Mouse (Mus musculus) hindlimb bud, embryonic 11.5 days (tissue): ENCODE results near the gene Ctxn2.

ENCODE experiments used
- DNase-seq: peaks from one replicate; pipeline ENCODE4 v3.0.0-alpha.2; 2012; ENCODE audit warnings: low read depth, low spot score; ENCODE audit errors: extremely low spot score

The Ctxn2 gene

GRCm38 (mm10) chr2:125192905-125193304, 56.4 kb downstream of the Ctxn2 start:
- DNase-seq = no peak

- no peak for DNase-seq
These were observed 60.3 kb downstream of the Ctxn2 start for GRCm38 (mm10) chr2:125196771-125197170.
